Mouse (Mus musculus): ENCODE measurements around the gene Slc27a5. TPM values are rescaled to one million over a fixed set of nuclear protein-coding genes. Genes with fewer than 3 reads are reported as not detected.

Slc27a5 gene
- under 1 TPM; 0.15 to 0.22 TPM for total RNA-seq (2021)
- long read RNA-seq, experiment 1, partial matches to known transcripts: 0 of 1 reads
- long read RNA-seq, experiment 1, other reads (novel, unspliced or antisense): 1 of 1 reads
- long read RNA-seq, experiment 2: 0 reads

GRCm38 (mm10) chr7:12998053-12998452 lies at the start of gene Slc27a5:
Gene Slc27a5, minus strand, starts transcription at chr7:12998192.
- H3K27ac ChIP-seq: no peak within 1 kb of the TSS
- TF ChIP-seq CTCF (conservative IDR thresholded peaks at IDR 0.05): no peak
- no peak for DNase-seq (ENCODE audit: low spot score in 2 of 2)
- no peak within 1 kb of the TSS for H3K4me3 ChIP-seq

GRCm38 (mm10) chr7:13046084-13046483 lies 48.1 kb upstream of the Slc27a5 start:
- DNase-seq (ENCODE audit: low spot score in 2 of 2): no peak
- H3K27ac ChIP-seq: no peak overlapping the region
- H3K4me3 ChIP-seq: no peak overlapping the region
- peak; percentile 80 for TF ChIP-seq CTCF (conservative IDR thresholded peaks at IDR 0.05)

GRCm38 (mm10) chr7:13044254-13044625 lies 46.2 kb upstream of the Slc27a5 start:
- peak overlapping the region; percentile 64 for H3K4me3 ChIP-seq
- no peak for TF ChIP-seq CTCF (conservative IDR thresholded peaks at IDR 0.05)
- no peak for DNase-seq (ENCODE audit: low spot score in 2 of 2)
- H3K27ac ChIP-seq: peak overlapping the region; percentile 90

- peak overlapping the region; percentile 64 for H3K4me3 ChIP-seq
- no peak for DNase-seq (ENCODE audit: low spot score in 2 of 2)
- TF ChIP-seq CTCF (conservative IDR thresholded peaks at IDR 0.05): no peak
- peak overlapping the region; percentile 90 for H3K27ac ChIP-seq
These were observed 45.7 kb upstream of the Slc27a5 start for GRCm38 (mm10) chr7:13043445-13044253.

- H3K27ac ChIP-seq: peak overlapping the region; percentile 90
- TF ChIP-seq CTCF (conservative IDR thresholded peaks at IDR 0.05): no peak
- H3K4me3 ChIP-seq: peak overlapping the region; percentile 64
- DNase-seq (ENCODE audit: low spot score in 2 of 2): no peak
These were observed 45.1 kb upstream of the Slc27a5 start for GRCm38 (mm10) chr7:13043120-13043444.

- Histone ChIP-seq H3K27ac (no peak overlapping the region), H3K4me3 (no peak overlapping the region)
- DNase-seq (ENCODE audit: low spot score in 2 of 2): no peak
- no peak for TF ChIP-seq CTCF (conservative IDR thresholded peaks at IDR 0.05)
These were observed 44.5 kb upstream of the Slc27a5 start for GRCm38 (mm10) chr7:13042511-13042910.

GRCm38 (mm10) chr7:13041256-13041655 lies 43.3 kb upstream of the Slc27a5 start:
- no peak overlapping the region for H3K27ac ChIP-seq
- no peak for DNase-seq (ENCODE audit: low spot score in 2 of 2)
- no peak for TF ChIP-seq CTCF (conservative IDR thresholded peaks at IDR 0.05)

GRCm38 (mm10) chr7:13039181-13039580 lies 41.2 kb upstream of the Slc27a5 start:
- Histone ChIP-seq H3K27ac (peak overlapping the region; percentile 99), H3K4me3 (peak overlapping the region; percentile 69; the same call in 1 of the 2 replicates)
- TF ChIP-seq CTCF (conservative IDR thresholded peaks at IDR 0.05): no peak
- no peak for DNase-seq (ENCODE audit: low spot score in 2 of 2)

More at GRCm38 (mm10) chr7:13041256-13041655, 43.3 kb upstream of the Slc27a5 start:
- H3K4me3 ChIP-seq: no peak overlapping the region

- TF ChIP-seq CTCF (conservative IDR thresholded peaks at IDR 0.05): no peak
- no peak for DNase-seq (ENCODE audit: low spot score in 2 of 2)
These were observed 40.7 kb upstream of the Slc27a5 start for GRCm38 (mm10) chr7:13038621-13039169.

GRCm38 (mm10) chr7:13037901-13038555 lies 40.0 kb upstream of the Slc27a5 start, which contains the start of gene Ube2m:
Gene Ube2m, minus strand, starts transcription at chr7:13038275.
- no peak for TF ChIP-seq CTCF (conservative IDR thresholded peaks at IDR 0.05)
- peak within 1 kb of the TSS; percentile 99 for H3K27ac ChIP-seq
- peak; percentile 100 for DNase-seq (ENCODE audit: low spot score in 2 of 2)

More at GRCm38 (mm10) chr7:13038621-13039169, 40.7 kb upstream of the Slc27a5 start:
- Histone ChIP-seq H3K4me3 (peak overlapping the region; percentile 69), H3K27ac (peak overlapping the region; percentile 99)

GRCm38 (mm10) chr7:13037366-13037765 lies 39.4 kb upstream of the Slc27a5 start:
- no peak for DNase-seq (ENCODE audit: low spot score in 2 of 2)
- TF ChIP-seq CTCF (conservative IDR thresholded peaks at IDR 0.05): no peak

More at GRCm38 (mm10) chr7:13037901-13038555, 40.0 kb upstream of the Slc27a5 start, which contains the start of gene Ube2m:
- H3K4me3 ChIP-seq: peak within 1 kb of the TSS; percentile 69

GRCm38 (mm10) chr7:13036806-13037205 lies 38.8 kb upstream of the Slc27a5 start:
- Histone ChIP-seq H3K4me3 (peak overlapping the region; percentile 69), H3K27ac (peak overlapping the region; percentile 99)
- no peak for TF ChIP-seq CTCF (conservative IDR thresholded peaks at IDR 0.05)
- DNase-seq (ENCODE audit: low spot score in 2 of 2): no peak

More at GRCm38 (mm10) chr7:13037366-13037765, 39.4 kb upstream of the Slc27a5 start:
- Histone ChIP-seq H3K4me3 (peak overlapping the region; percentile 69), H3K27ac (peak overlapping the region; percentile 99)
